Mouse (Mus musculus) ES-E14 (cell line): ENCODE results near the gene Olfr288. TPM values are rescaled to one million over a fixed set of nuclear protein-coding genes. Genes with fewer than 3 reads are reported as not detected.
A peak's percentile ranks its signal among the peaks of the same experiment; 100 is the strongest.

Experiments
- DNase-seq: peaks from one replicate; pipeline ENCODE4 v3.0.0-alpha.2; 2013; ENCODE audit warnings: low read depth, low spot score
- H3K27ac ChIP-seq: 2 replicates; pipeline ENCODE4 v1.5.1; 2012; ENCODE audit warnings: low read depth, mild to moderate bottlenecking, low read length, moderate library complexity, mixed read lengths; ENCODE audit not compliant: poor library complexity, insufficient read depth, severe bottlenecking
- H3K36me3 ChIP-seq: 2 replicates; pipeline ENCODE4 v1.6.1; 2012; ENCODE audit warnings: mild to moderate bottlenecking, low read length, moderate library complexity, mixed read lengths; ENCODE audit not compliant: control insufficient read depth, poor library complexity, insufficient read depth, severe bottlenecking
- H3K4me1 ChIP-seq, 2 experiments: fragments of 150-350 bp in 1 of 2; sonication (generic) in 1 of 2; 2 replicates each; pipeline ENCODE4 v1.6.1; 2012; ENCODE audit warnings: low read length in 2 of 2, mild to moderate bottlenecking in 1 of 2, mixed read lengths in 1 of 2; ENCODE audit not compliant: control insufficient read depth in 2 of 2, insufficient read depth in 2 of 2, poor library complexity in 1 of 2
- H3K4me3 ChIP-seq, 2 experiments: fragments of 150-350 bp in 1 of 2; sonication (generic) in 1 of 2; 2 replicates each; pipeline ENCODE4 v1.5.1; 2012; ENCODE audit warnings: low read length in 2 of 2, low read depth in 1 of 2, mild to moderate bottlenecking in 1 of 2, mixed read lengths in 1 of 2; ENCODE audit not compliant: insufficient read depth in 1 of 2, poor library complexity in 1 of 2, severe bottlenecking in 1 of 2
- H3K9ac ChIP-seq: 2 replicates; pipeline ENCODE4 v1.6.1; 2012; ENCODE audit warnings: low read depth, mild to moderate bottlenecking, low read length, mixed read lengths; ENCODE audit not compliant: poor library complexity, insufficient read depth, severe bottlenecking
- H3K9me3 ChIP-seq: fragments of 150-350 bp; sonication (generic); 2 replicates; pipeline ENCODE4 v1.6.1; 2012; ENCODE audit warnings: low read depth, mild to moderate bottlenecking, low read length; ENCODE audit not compliant: control insufficient read depth, insufficient read depth
- CHD2 ChIP-seq: IDR thresholded peaks from 2 replicates; pipeline ENCODE4 v1.6.1; 2014; ENCODE audit warnings: mild to moderate bottlenecking, low read depth, low read length, inconsistent platforms
- HCFC1 ChIP-seq: IDR thresholded peaks from 2 replicates; pipeline ENCODE4 v1.6.1; 2012; ENCODE audit warnings: low read length, inconsistent platforms, borderline replicate concordance; ENCODE audit not compliant: insufficient read depth
- MAFK ChIP-seq: IDR thresholded peaks from 2 replicates; pipeline ENCODE4 v1.6.1; 2014; ENCODE audit warnings: mild to moderate bottlenecking, low read depth, low read length, inconsistent platforms; ENCODE audit not compliant: insufficient read depth
- ZC3H11A ChIP-seq: IDR thresholded peaks from 2 replicates; pipeline ENCODE4 v1.6.1; 2012; ENCODE audit warnings: low read depth, mild to moderate bottlenecking, inconsistent platforms, low read length, borderline replicate concordance
- ZNF384 ChIP-seq: IDR thresholded peaks from 2 replicates; pipeline ENCODE4 v1.6.1; 2012; ENCODE audit warnings: low read depth, low read length, inconsistent platforms
- in situ Hi-C, 2 experiments: fragments of 600-800 bp; cut with MboI; formaldehyde crosslinking; loops; one replicate each; pipeline ENCODE4 v1.15.1; 2025; ENCODE audit warnings: low sequenced_read_pairs in 2 of 2, inconsistent platforms in 1 of 2; ENCODE audit not compliant: unreplicated experiment in 2 of 2
- total RNA-seq: library from RNA; depleted of rRNA; stranded (reverse); fragments of 300-350 nt; gene quantifications from 2 replicates; pipeline ENCODE4 v1.2.3, GENCODE M21; 2012

Gene Olfr288
- total RNA-seq, 1 experiment, result not detected

- DNase-seq, result no peak
- in situ Hi-C loops, result no loop called here
- no peak overlapping the region for H3K4me3 ChIP-seq
These were observed 46.2 kb downstream of the Olfr288 start for GRCm38 (mm10) chr15:98149166-98149602.

DNA sequence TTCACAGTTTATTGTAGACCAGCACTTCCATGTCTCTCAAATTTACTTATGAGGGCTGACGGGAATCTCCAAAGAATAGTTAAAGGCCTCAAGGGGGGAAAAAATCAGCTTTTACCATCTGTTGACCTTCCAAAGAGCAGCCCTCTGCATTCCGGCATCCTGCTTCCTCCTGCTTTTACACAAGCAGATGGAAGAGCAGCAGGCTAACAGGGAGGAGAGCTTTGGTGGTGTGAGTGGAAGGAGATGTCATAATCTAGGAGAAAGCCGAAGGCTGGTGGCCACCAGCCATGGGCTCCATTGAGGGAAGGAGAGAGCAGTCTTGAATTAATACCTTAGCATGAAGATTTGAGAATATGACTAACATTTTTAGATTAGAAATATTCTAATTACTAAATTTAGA is 47.0 kb downstream of the Olfr288 start:
- in situ Hi-C loops, result no loop called here
- Histone ChIP-seq H3K9ac (no peak overlapping the region), H3K4me3 (no peak overlapping the region), H3K4me1 (0 out of 4 replicates have a peak, but pooled peaks cover 0 to 2% of the 10 kb centered on the region in 2 experiments), H3K27ac (no peak overlapping the region), H3K9me3 (no peaks in the 10 kb centered on the region), H3K36me3 (no peaks in the 10 kb centered on the region)
- no peak for TF ChIP-seq CHD2
- no peak for TF ChIP-seq ZNF384
- no peak for TF ChIP-seq MAFK
- TF ChIP-seq ZC3H11A, result no peak
- no peak for TF ChIP-seq HCFC1
- no peak for DNase-seq

More at GRCm38 (mm10) chr15:98149166-98149602, 46.2 kb downstream of the Olfr288 start:
- peaks cover 0 to 4% of the 10 kb centered on the region in 2 experiments; a peak in 1 of 4 replicates for H3K4me1 ChIP-seq
- no peak overlapping the region for H3K27ac ChIP-seq
- H3K9me3 ChIP-seq, result no peaks in the 10 kb centered on the region
- TF ChIP-seq MAFK (no peak), ZC3H11A (no peak), HCFC1 (no peak), CHD2 (no peak), ZNF384 (no peak)
- H3K9ac ChIP-seq, result no peak overlapping the region
- no peaks in the 10 kb centered on the region for H3K36me3 ChIP-seq

- no peaks in the 10 kb centered on the region for H3K9me3 ChIP-seq
- H3K4me3 ChIP-seq, result peak overlapping the region; percentile 76 to 89
- H3K36me3 ChIP-seq, result peaks cover 2% of the 10 kb centered on the region; the same call in 1 of the 2 replicates
- H3K4me1 ChIP-seq, result peaks cover 0 to 6% of the 10 kb centered on the region in 2 experiments; a peak in 1 of 4 replicates
- H3K9ac ChIP-seq, result peak overlapping the region; percentile 78
- H3K27ac ChIP-seq, result peak overlapping the region; percentile 67
- TF ChIP-seq HCFC1 (0 out of 2 replicates have a peak, but pooled peaks have one; percentile 42), ZNF384 (no peak), ZC3H11A (no peak), CHD2 (0 out of 2 replicates have a peak, but pooled peaks have one; percentile 13), MAFK (no peak)
- in situ Hi-C loops, result no loop called here
- DNase-seq, result peak; percentile 76
These were observed 49.7 kb downstream of the Olfr288 start for GRCm38 (mm10) chr15:98145559-98146181.

GRCm38 (mm10) chr15:98144861-98145507 is 50.4 kb downstream of the Olfr288 start:
- Histone ChIP-seq H3K4me1 (peaks cover 0 to 6% of the 10 kb centered on the region in 2 experiments; a peak in 1 of 4 replicates), H3K27ac (peak overlapping the region; percentile 67), H3K4me3 (peak overlapping the region; percentile 76 to 89), H3K9ac (peak overlapping the region; percentile 78), H3K9me3 (no peaks in the 10 kb centered on the region), H3K36me3 (peaks cover 2% of the 10 kb centered on the region; the same call in 1 of the 2 replicates)
- TF ChIP-seq ZC3H11A (no peak), ZNF384 (peak; percentile 62)
- in situ Hi-C loops, result no loop called here
- DNase-seq, result no peak
